Mouse (Mus musculus) forebrain, embryonic 16.5 days (tissue): ENCODE measurements around the gene Sh2d3c. TPM values are rescaled to one million over a fixed set of nuclear protein-coding genes. Genes with fewer than 3 reads are reported as not detected.
A peak's percentile ranks its signal among the peaks of the same experiment; 100 is the strongest.

Experiments
- ATAC-seq: fragments of 200-750 bp; cut with Nextera tagmentation; 2 replicates; pipeline ENCODE4 v1.8.0; 2017; ENCODE audit warnings: mild to moderate bottlenecking, moderate library complexity
- H3K27ac ChIP-seq: fragments of 300-500 bp; sonication (generic); 2 replicates; pipeline ENCODE4 v1.5.1; 2014; ENCODE audit warnings: low read length, control low read depth
- H3K27me3 ChIP-seq: fragments of 300-500 bp; sonication (generic); replicated peaks from 2 replicates; pipeline ENCODE4 v1.6.1; 2014; ENCODE audit warnings: low read length; ENCODE audit not compliant: control insufficient read depth, insufficient read depth
- H3K36me3 ChIP-seq: fragments of 300-500 bp; sonication (generic); 2 replicates; pipeline ENCODE4 v1.6.1; 2014; ENCODE audit not compliant: control insufficient read depth, insufficient read depth
- H3K4me1 ChIP-seq: fragments of 300-500 bp; sonication (generic); replicated peaks from 2 replicates; pipeline ENCODE4 v1.6.1; 2014; ENCODE audit warnings: low read length; ENCODE audit not compliant: control insufficient read depth, insufficient read depth
- H3K4me2 ChIP-seq: fragments of 300-500 bp; sonication (generic); 2 replicates; pipeline ENCODE4 v1.6.1; 2014; ENCODE audit warnings: mild to moderate bottlenecking, low read length, control low read depth
- H3K4me3 ChIP-seq: fragments of 300-500 bp; sonication (generic); replicated peaks from 2 replicates; pipeline ENCODE4 v1.5.1; 2014; ENCODE audit warnings: mild to moderate bottlenecking, low read length, control low read depth
- H3K9ac ChIP-seq: fragments of 300-500 bp; sonication (generic); replicated peaks from 2 replicates; pipeline ENCODE4 v1.6.1; 2014; ENCODE audit warnings: low read depth, low read length, control low read depth
- H3K9me3 ChIP-seq: fragments of 300-500 bp; sonication (generic); 2 replicates; pipeline ENCODE4 v1.6.1; 2016; ENCODE audit warnings: low read length; ENCODE audit not compliant: control insufficient read depth
- WGBS: fragments of 180-500 bp; shearing (Covaris S2); extraction: QIAGEN DNeasy Blood & Tissue Kit; methylation state at CpG from one replicate; pipeline ENCODE4 v1.1.7; 2014; 5-methylcytosine and 5-hydroxymethylcytosine counted together
- polyA plus RNA-seq: library from polyadenylated mRNA; unstranded; fragments of >200 nt; fragmentation: Nextera tagmentation; extraction: Ambion mirVana; gene quantifications from 2 replicates; pipeline ENCODE4 v1.2.1, GENCODE M21; 2015

Sh2d3c gene
- polyA plus RNA-seq, 1 experiment from 2014 or later: 43.0 TPM

- no peak overlapping the region for H3K4me3 ChIP-seq
- no peaks in the 10 kb centered on the region for H3K27me3 ChIP-seq
- 86% methylated on average over 4 of the region's 4 CpGs for WGBS
- H3K36me3 ChIP-seq: no peaks in the 10 kb centered on the region
- no peaks in the 10 kb centered on the region for H3K9me3 ChIP-seq
- no peak for ATAC-seq
- no peak overlapping the region for H3K9ac ChIP-seq
- no peak overlapping the region for H3K27ac ChIP-seq
- H3K4me2 ChIP-seq: no peak overlapping the region
- peaks cover 7% of the 10 kb centered on the region for H3K4me1 ChIP-seq
Observed at GRCm38 (mm10) chr2:32729547-32729946, 8.7 kb downstream of the Sh2d3c start.

GRCm38 (mm10) chr2:32730854-32731253 lies 10.0 kb downstream of the Sh2d3c start:
- Histone ChIP-seq H3K4me1 (peaks cover 7% of the 10 kb centered on the region), H3K4me2 (no peak overlapping the region), H3K27ac (no peak overlapping the region), H3K9ac (no peak overlapping the region), H3K4me3 (no peak overlapping the region), H3K36me3 (no peaks in the 10 kb centered on the region), H3K27me3 (no peaks in the 10 kb centered on the region), H3K9me3 (no peaks in the 10 kb centered on the region)
- WGBS: 66% methylated on average over 11 of the region's 11 CpGs
- ATAC-seq: no peak

- WGBS: 74% methylated on average over 4 of the region's 4 CpGs
Observed at GRCm38 (mm10) chr2:32731911-32732310, 11.1 kb downstream of the Sh2d3c start.

GRCm38 (mm10) chr2:32732695-32733094 lies 11.8 kb downstream of the Sh2d3c start:
- Histone ChIP-seq H3K27me3 (no peaks in the 10 kb centered on the region), H3K4me3 (no peak overlapping the region), H3K36me3 (no peaks in the 10 kb centered on the region), H3K27ac (no peak overlapping the region), H3K9ac (no peak overlapping the region), H3K4me2 (no peak overlapping the region), H3K4me1 (no peaks in the 10 kb centered on the region; the same call in 1 of the 2 replicates), H3K9me3 (no peaks in the 10 kb centered on the region)
- 63% methylated on average over 6 of the region's 6 CpGs for whole genome bisulfite sequencing
- no peak for ATAC-seq

More at GRCm38 (mm10) chr2:32731911-32732310, 11.1 kb downstream of the Sh2d3c start:
- no peaks in the 10 kb centered on the region for H3K27me3 ChIP-seq
- no peak overlapping the region for H3K4me3 ChIP-seq
- no peak overlapping the region for H3K9ac ChIP-seq
- peaks cover 7% of the 10 kb centered on the region for H3K4me1 ChIP-seq
- no peaks in the 10 kb centered on the region for H3K36me3 ChIP-seq
- no peaks in the 10 kb centered on the region for H3K9me3 ChIP-seq
- no peak for ATAC-seq
- H3K27ac ChIP-seq: no peak overlapping the region
- no peak overlapping the region for H3K4me2 ChIP-seq

- H3K27ac ChIP-seq: no peak overlapping the region
- H3K9ac ChIP-seq: no peak overlapping the region
- no peak overlapping the region for H3K4me2 ChIP-seq
- no peak for ATAC-seq
- no peaks in the 10 kb centered on the region for H3K27me3 ChIP-seq
- H3K4me1 ChIP-seq: no peaks in the 10 kb centered on the region
- H3K9me3 ChIP-seq: no peaks in the 10 kb centered on the region
- WGBS: 54% methylated on average over 4 of the region's 4 CpGs
- H3K4me3 ChIP-seq: no peak overlapping the region
- no peaks in the 10 kb centered on the region for H3K36me3 ChIP-seq
Observed at GRCm38 (mm10) chr2:32734480-32734879, 13.6 kb downstream of the Sh2d3c start.

- H3K9ac ChIP-seq: no peak overlapping the region
- H3K27me3 ChIP-seq: no peaks in the 10 kb centered on the region
- no peaks in the 10 kb centered on the region for H3K9me3 ChIP-seq
- ATAC-seq: no peak
- no peaks in the 10 kb centered on the region for H3K4me1 ChIP-seq
- no peaks in the 10 kb centered on the region for H3K36me3 ChIP-seq
- H3K4me3 ChIP-seq: no peak overlapping the region
- no peak overlapping the region for H3K27ac ChIP-seq
- H3K4me2 ChIP-seq: no peak overlapping the region
- 62% methylated on average over 4 of the region's 4 CpGs for WGBS
Observed at GRCm38 (mm10) chr2:32734933-32735332, 14.1 kb downstream of the Sh2d3c start.

- H3K27me3 ChIP-seq: no peaks in the 10 kb centered on the region
- H3K9me3 ChIP-seq: no peaks in the 10 kb centered on the region
- H3K4me3 ChIP-seq: no peak overlapping the region
- no peak overlapping the region for H3K4me2 ChIP-seq
- no peak for ATAC-seq
- no peaks in the 10 kb centered on the region for H3K36me3 ChIP-seq
- H3K9ac ChIP-seq: no peak overlapping the region
- H3K4me1 ChIP-seq: peaks cover 8% of the 10 kb centered on the region
- H3K27ac ChIP-seq: no peak overlapping the region
- 43% methylated on average over 3 of the region's 3 CpGs for WGBS
Observed at GRCm38 (mm10) chr2:32736306-32736829, 15.5 kb downstream of the Sh2d3c start.

GRCm38 (mm10) chr2:32737008-32737407 lies 16.2 kb downstream of the Sh2d3c start:
- Histone ChIP-seq H3K36me3 (no peaks in the 10 kb centered on the region), H3K4me3 (no peak overlapping the region), H3K4me2 (no peak overlapping the region), H3K9ac (no peak overlapping the region), H3K9me3 (no peaks in the 10 kb centered on the region), H3K27me3 (no peaks in the 10 kb centered on the region), H3K27ac (no peak overlapping the region), H3K4me1 (peaks cover 11% of the 10 kb centered on the region)
- ATAC-seq: no peak
- 54% methylated on average over 6 of the region's 6 CpGs for WGBS

GRCm38 (mm10) chr2:32739311-32739710 lies 18.5 kb downstream of the Sh2d3c start:
- Histone ChIP-seq H3K9me3 (no peaks in the 10 kb centered on the region), H3K4me3 (no peak overlapping the region), H3K36me3 (no peaks in the 10 kb centered on the region), H3K9ac (no peak overlapping the region), H3K27ac (no peak overlapping the region), H3K27me3 (no peaks in the 10 kb centered on the region), H3K4me1 (peaks cover 22% of the 10 kb centered on the region), H3K4me2 (no peak overlapping the region)
- no peak for ATAC-seq
- 71% methylated on average over 4 of the region's 4 CpGs for WGBS

- WGBS: 5% methylated on average over 11 of the region's 11 CpGs
- H3K4me2 ChIP-seq: peak within 1 kb of the TSS; percentile 85
- H3K4me3 ChIP-seq: peak within 1 kb of the TSS; percentile 84
- H3K36me3 ChIP-seq: peaks cover under 1% of the 10 kb centered on the region; the same call in 1 of the 2 replicates
- peak within 1 kb of the TSS; percentile 87 for H3K9ac ChIP-seq
- no peaks in the 10 kb centered on the region for H3K27me3 ChIP-seq
- H3K4me1 ChIP-seq: peaks cover 22% of the 10 kb centered on the region
- peak within 1 kb of the TSS; percentile 86 for H3K27ac ChIP-seq
- ATAC-seq: 0 out of 2 replicates have a peak, but pooled peaks have one; percentile 1
- no peaks in the 10 kb centered on the region for H3K9me3 ChIP-seq
Observed at GRCm38 (mm10) chr2:32740916-32741272, 20.0 kb downstream of the Sh2d3c start, which contains the start of gene 6330409D20Rik. Gene 6330409D20Rik (minus strand): TSS chr2:32741016.
